Mouse (Mus musculus): ENCODE data around the gene Opcml.

DNA sequence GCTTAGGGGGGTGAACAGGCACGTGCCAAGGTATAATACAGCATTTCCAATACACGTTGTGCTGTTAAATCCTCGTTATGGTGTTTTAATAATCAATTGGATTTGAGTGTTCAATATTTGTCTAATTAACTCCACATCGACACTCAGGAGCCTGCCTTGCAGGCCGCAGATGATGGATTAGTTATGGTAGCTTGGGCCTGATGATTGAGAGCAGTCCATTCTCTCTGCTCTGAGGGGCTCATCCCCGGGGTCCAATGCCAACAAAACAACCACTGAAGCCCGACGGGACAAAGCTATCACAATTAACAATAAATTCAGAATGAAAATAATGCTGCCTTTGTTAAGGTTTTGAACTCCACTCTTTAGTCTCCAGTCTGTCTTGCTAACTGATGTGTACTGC is 641.6 kb downstream of the Opcml start:
- TF ChIP-seq EP300 (IDR thresholded peaks at IDR 0.05; ENCODE audit: insufficient read depth, low read depth, low read length): no peak
- TF ChIP-seq CTCF (IDR thresholded peaks at IDR 0.05): no peak
- no peak for TF ChIP-seq POLR2A (IDR thresholded peaks at IDR 0.05; ENCODE audit: insufficient read depth, low read depth, low read length)
